Mouse (Mus musculus): ENCODE data around the gene Klhl30.

DNA sequence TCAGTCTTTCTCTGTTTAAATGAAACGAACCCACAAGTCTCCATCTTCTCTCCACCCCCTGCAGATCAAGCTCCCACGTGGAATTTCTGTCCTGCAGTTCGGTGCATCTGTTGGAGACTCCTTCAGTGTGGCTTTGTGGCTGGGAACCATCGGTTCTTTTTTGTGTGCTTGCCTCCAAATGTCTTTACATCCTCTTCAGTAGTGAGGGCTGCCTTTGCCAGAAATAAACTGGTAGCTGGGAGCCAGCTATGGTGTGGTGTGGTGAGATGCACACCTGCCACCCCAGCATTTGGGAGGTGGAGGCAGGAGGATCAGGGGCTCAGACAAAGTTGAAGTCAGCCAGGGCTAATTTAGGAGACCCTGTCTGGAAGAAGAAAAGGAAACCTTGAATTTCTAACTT, 18.7 kb upstream of the Klhl30 start:
- no peak for TF ChIP-seq FLI1 (IDR thresholded peaks at IDR 0.05; ENCODE audit: low read length)
- TF ChIP-seq GATA1 (IDR thresholded peaks at IDR 0.05; ENCODE audit: borderline replicate concordance, low read length) = no peak
